Mouse (Mus musculus) lung, postnatal 25 days (tissue): ENCODE data around the gene Phf24.

ENCODE experiments used
- DNase-seq: peaks from one replicate; pipeline ENCODE4 v3.0.0; 2022; ENCODE audit warnings: low spot score

Gene Phf24

GRCm38 (mm10) chr4:42916617-42917401 lies at the start of gene Phf24:
TSS of gene Phf24 (plus strand) at chr4:42916660.
- DNase-seq: no peak

GRCm38 (mm10) chr4:42867390-42867789 lies 49.1 kb upstream of the Phf24 start:
- no peak for DNase-seq

- no peak for DNase-seq
Measured at GRCm38 (mm10) chr4:42868193-42868592, 48.3 kb upstream of the Phf24 start.

- DNase-seq: no peak
Measured at GRCm38 (mm10) chr4:42870748-42871147, 45.7 kb upstream of the Phf24 start.

DNA sequence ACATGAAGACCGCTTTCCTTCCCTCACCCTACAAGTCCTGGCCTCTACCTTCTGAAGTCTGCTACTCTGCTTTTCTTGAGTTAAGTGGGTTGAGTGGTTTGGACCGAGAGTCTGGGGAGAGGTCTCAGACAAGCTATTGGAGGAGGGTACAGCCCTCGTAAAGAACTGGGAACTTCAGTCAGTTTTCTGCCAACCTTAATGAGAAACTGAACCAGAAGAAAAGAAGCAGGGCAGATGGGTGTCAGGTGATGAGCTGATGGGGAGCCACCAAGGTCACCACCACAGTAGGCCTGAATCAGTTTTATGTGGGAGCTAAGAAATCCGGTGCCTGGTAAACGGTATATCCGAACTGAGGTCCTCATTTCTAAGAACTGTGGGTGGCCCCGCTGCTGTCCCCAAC lies 44.3 kb upstream of the Phf24 start:
- no peak for DNase-seq

DNA sequence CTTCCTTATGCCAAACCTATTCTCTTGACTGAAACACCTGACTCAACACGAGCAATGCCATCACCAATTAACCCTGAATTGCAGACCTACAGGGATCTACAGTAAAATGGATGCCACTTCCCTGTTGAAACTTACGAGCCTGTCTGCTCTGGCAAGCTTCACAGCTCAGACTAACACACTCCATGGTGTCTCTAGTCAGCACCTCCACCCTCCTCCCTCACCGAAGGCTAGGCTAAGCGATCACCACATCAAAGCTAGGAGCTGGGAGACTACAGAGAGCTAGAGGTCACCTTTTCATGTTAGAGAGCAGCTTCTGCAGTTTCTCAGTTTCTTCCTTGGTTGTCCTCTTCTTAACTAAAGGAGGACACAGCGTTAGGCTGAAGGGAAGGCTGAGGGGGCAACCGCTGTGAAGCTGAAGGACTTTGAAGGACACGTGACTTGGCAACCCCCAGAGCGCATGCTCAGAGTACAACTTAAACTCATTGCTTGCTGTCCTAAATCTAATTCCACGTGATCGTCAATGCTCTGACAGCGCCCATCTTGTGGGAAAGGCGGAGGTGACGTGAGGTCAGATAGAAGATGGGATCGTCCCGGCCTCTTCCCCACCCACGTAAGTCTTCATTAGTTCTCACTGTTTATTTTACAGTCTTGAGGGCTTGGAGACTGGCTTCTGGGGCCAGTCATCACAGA lies 43.6 kb upstream of the Phf24 start:
- no peak for DNase-seq

DNA sequence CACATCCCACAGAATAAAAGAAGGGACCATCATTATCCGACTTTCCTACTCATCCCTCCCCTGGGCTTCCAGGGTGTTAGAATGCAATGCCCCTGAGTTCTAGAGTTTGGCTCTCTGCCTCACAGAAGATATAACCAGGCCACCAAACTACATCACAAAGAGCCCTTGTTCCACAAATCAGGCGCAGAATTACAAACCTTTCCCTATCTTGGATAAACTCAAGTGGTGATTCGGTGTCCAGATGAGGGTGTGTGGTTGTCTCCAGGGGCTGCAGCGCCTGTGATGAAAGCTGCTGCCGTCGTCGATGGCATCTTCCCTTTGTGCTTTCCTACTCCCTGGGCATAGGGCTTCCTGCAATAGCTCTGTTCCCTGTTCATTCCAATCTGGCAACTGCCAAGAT lies 42.3 kb upstream of the Phf24 start, which contains the start of gene Fam205c:
Gene Fam205c, minus strand, starts transcription at position 101 of the 400 bp plus-strand sequence.
- DNase-seq: no peak

DNA sequence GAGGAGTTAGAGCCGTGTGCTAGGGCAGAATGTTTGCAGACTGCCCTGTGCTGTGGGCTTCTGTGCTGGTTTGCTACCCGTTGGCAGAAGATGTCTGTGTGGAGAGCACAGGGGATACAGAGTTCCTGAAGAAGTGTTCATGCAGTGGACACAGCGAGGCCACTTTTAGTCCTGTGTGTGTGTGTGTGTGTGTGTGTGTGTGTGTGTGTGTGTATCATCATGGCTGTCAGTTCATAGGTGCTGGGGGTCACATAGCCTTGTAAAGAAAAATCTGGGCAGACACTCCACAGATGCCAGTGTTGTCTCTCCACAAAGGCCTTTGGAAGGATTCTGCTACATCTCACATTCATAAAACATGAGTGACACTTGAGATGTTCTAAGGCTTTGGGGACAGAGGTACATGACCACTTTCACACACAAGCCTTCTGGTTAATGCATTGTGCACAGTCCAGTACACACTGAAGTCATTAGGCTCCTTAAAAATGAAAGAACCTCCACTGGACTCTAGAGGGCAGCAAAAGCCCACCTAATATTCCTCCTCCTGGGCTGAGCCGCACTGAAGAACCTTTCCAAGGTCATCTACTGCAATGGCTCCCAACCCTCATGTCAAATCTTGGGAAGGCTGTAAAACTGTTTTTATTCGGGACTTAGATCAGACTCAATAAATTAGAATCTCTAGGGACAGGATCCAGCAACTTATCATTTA lies 39.7 kb upstream of the Phf24 start:
- peak; percentile 56 for DNase-seq

- no peak for DNase-seq
Measured at GRCm38 (mm10) chr4:42877657-42878056, 38.8 kb upstream of the Phf24 start.

DNA sequence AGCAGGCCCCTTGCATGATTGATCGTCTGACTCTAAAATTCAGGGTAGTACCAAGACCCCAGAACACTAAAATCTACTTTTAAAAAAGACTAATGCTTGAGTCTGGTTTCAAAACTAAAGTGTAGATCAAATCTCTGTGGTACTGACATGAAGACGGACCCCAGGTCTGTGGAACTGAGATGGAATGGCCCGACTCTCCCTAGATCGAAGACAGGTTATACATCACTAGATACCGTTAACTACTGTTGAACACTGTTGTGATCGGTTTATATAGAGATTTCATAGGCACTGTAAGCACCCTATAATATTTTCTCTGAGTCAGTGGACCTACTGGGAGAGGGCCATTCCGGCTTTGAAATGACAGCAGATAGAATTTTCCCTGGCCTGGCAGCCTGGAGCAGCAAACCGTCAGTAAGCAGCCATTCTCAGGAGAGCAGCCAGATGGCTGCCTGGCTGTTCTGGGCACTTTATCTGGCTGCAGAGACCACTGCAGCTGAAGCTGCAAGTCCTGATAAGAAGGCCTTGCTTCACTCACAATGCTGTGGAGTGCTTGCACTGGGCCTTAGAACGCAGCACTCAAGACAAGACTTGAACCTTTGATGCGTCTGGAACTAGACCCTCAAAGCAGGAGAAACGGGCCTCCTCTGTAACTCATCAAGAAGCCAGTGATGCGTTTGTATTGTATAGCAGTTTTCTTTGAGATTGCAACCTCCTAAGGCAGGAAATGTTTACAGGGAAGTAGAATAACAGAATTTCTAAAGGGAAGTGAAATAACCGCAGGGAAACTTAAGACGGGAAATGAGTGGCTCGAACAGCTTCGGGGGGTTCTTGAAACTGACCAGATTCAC lies 36.4 kb upstream of the Phf24 start:
- DNase-seq: no peak

- no peak for DNase-seq
Measured at GRCm38 (mm10) chr4:42880677-42880948, 35.8 kb upstream of the Phf24 start.

DNA sequence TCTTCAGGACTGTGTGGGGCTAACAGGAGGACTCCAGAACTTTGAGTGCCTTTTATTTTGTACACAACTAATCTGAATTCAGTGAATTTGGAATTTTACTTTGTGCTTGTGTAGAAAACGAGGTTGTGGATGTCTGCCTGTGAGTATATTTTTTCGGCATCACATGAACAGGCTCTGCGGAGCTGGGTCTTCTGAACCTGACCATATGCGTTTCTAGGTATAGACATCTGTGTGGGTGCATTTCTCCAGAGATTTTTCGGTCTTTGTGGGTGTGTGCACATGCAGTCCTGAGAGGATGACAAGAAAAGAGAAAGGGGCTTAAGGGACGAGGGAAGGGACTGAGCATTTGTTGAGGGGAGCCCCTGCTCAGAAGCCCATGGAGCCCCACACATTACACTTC lies 29.5 kb upstream of the Phf24 start:
- DNase-seq: no peak

DNA sequence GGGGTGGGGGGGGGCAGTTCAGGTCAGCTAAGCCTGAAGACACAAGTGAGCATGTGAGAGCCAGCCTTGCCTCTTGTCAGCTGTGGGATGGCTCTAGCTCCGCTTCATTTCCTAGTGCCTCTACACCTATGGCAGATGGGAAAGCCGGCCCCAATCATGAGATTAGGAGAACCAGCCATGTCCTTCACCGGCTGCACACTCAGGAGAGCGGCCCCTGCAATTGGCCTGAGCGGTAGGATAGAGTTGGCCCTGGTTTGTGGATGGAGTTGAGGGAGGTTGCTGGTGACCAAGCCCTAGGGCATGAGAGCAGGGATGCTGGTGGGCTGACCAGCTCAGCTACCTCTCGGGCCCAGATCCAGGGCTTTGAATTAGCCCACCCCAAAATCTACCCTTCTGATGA lies 27.7 kb upstream of the Phf24 start:
- DNase-seq: no peak

- DNase-seq: no peak
Measured at GRCm38 (mm10) chr4:42891176-42891575, 25.3 kb upstream of the Phf24 start.

GRCm38 (mm10) chr4:42895118-42895517 lies 21.3 kb upstream of the Phf24 start:
- no peak for DNase-seq

GRCm38 (mm10) chr4:42898914-42899313 lies 17.5 kb upstream of the Phf24 start:
- no peak for DNase-seq

- no peak for DNase-seq
Measured at GRCm38 (mm10) chr4:42900878-42901277, 15.6 kb upstream of the Phf24 start.

- no peak for DNase-seq
Measured at GRCm38 (mm10) chr4:42902174-42902573, 14.3 kb upstream of the Phf24 start.

GRCm38 (mm10) chr4:42902730-42903129 lies 13.7 kb upstream of the Phf24 start:
- no peak for DNase-seq

DNA sequence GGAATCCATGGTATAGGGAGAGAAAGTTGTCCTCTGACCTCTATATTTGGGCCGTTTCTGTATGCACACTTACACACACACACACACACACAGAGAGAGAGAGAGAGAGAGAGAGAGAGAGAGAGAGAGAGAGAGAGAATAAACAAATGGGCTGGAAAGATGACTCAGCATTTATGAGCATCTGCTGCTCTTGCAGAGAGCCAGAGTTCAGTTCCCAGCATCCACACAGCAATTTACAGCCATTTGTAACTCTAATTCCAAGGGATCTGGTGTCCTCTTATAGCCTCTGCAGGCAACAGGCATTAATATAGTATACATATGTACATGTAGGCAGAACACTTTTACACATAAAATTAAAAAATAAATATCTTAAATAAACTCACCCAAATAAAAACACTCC lies 12.5 kb upstream of the Phf24 start:
- no peak for DNase-seq

GRCm38 (mm10) chr4:42904523-42904922 lies 11.9 kb upstream of the Phf24 start:
- DNase-seq: no peak

DNA sequence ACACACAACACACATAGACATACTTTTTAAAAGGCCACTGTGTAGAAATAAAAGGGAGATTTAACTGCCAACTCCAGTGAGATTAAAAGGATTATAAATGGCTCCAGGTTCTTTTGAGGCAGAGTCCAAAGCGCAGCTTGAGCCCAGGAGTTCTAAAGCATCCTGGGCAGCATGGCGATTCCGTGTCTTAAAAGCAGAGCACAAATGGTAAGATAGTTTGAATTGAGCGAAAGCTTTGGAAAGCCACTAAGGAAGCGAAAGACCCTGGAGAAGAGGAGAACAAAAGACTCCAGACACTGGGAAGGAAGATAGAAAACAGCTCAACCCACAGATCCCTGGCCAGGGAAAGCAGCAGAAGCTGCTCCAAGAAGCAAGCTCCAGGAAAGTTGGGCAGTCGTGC lies 11.5 kb upstream of the Phf24 start:
- DNase-seq: no peak
